Mouse (Mus musculus): ENCODE measurements around the gene Slc12a9. TPM values are rescaled to one million over a fixed set of nuclear protein-coding genes. Genes with fewer than 3 reads are reported as not detected.

Gene Slc12a9
- polyA plus RNA-seq, 1 experiment from 2014 or later = 8.7 TPM

- Histone ChIP-seq H3K36me3 (peaks cover 78% of the 10 kb centered on the region), H3K4me2 (peak within 1 kb of the TSS; percentile 85), H3K9me3 (peaks cover 4% of the 10 kb centered on the region; the same call in 1 of the 2 replicates), H3K4me3 (peak within 1 kb of the TSS; percentile 77), H3K4me1 (peaks cover 57% of the 10 kb centered on the region), H3K27me3 (replicated peaks) (no peaks in the 10 kb centered on the region), H3K9ac (peak within 1 kb of the TSS; percentile 98), H3K27ac (replicated peaks) (peak within 1 kb of the TSS; percentile 97)
- peak; percentile 67 for ATAC-seq (ENCODE audit: extremely low read depth, insufficient number of reproducible peaks, low FRiP score, low TSS enrichment)
- WGBS = under 1% methylated on average over 66 of the region's 72 CpGs
These were observed 26.1 kb downstream of the Slc12a9 start, which contains the start of gene Srrt for GRCm38 (mm10) chr5:137307071-137307912. Srrt (minus strand) TSS chr5:137307674.

- peak overlapping the region; percentile 85 for H3K4me2 ChIP-seq
- peaks cover 4% of the 10 kb centered on the region; the same call in 1 of the 2 replicates for H3K9me3 ChIP-seq
- peak overlapping the region; percentile 77 for H3K4me3 ChIP-seq
- peaks cover 78% of the 10 kb centered on the region for H3K36me3 ChIP-seq
- WGBS = 16% methylated on average over 12 of the region's 12 CpGs
- ATAC-seq (ENCODE audit: extremely low read depth, insufficient number of reproducible peaks, low FRiP score, low TSS enrichment) = no peak
- H3K27me3 ChIP-seq (replicated peaks) = no peaks in the 10 kb centered on the region
- peak overlapping the region; percentile 97 for H3K27ac ChIP-seq (replicated peaks)
- H3K9ac ChIP-seq = peak overlapping the region; percentile 98
- peaks cover 50% of the 10 kb centered on the region for H3K4me1 ChIP-seq
These were observed 26.9 kb downstream of the Slc12a9 start for GRCm38 (mm10) chr5:137306439-137307005.

DNA sequence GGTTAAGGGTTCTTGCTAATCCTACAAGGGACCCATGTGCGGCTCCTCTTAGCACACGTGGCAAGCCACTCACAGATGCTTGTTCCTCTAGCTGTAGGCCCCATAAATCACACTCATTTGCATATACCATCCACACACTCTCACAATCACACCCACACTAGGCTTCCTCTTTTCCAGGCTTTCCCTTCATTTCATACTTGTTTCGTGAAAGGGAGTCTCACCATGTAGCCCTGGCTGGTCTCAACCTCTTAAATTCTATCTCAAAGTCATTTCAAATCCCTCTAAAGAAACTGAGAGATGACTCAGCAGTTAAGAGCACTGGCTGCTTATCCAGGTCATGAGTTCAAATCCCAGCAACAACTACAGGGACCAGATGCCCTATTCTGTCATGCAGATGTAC lies 27.6 kb downstream of the Slc12a9 start:
- 74% methylated on average over 3 of the region's 3 CpGs for WGBS

DNA sequence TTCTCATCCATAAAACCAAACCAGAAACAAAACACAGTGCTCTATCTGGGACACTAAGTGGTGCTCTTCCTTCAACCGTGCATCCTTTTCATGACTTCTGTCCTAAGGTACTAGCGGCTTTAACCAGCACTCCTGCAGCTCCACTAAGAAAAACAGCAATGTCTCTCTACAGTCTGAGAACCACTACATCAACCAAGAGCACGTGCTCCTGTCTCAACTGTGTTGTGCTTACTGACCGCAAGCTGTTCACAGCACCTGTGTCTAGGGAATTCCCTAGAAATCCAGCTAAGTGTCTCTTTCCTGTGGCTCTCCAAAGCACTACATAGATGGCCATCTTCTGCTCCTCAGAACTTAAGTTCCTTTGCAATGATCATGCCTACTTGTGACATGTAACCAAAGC lies 28.6 kb downstream of the Slc12a9 start:
- 61% methylated on average over 4 of the region's 4 CpGs for WGBS
- H3K36me3 ChIP-seq = peaks cover 78% of the 10 kb centered on the region
- ATAC-seq (ENCODE audit: extremely low read depth, insufficient number of reproducible peaks, low FRiP score, low TSS enrichment) = no peak
- H3K4me2 ChIP-seq = peak overlapping the region; percentile 85
- H3K27me3 ChIP-seq (replicated peaks) = no peaks in the 10 kb centered on the region
- no peak overlapping the region for H3K27ac ChIP-seq (replicated peaks)
- peaks cover 4% of the 10 kb centered on the region; the same call in 1 of the 2 replicates for H3K9me3 ChIP-seq
- peak overlapping the region; percentile 77 for H3K4me3 ChIP-seq
- H3K4me1 ChIP-seq = peaks cover 48% of the 10 kb centered on the region
- peak overlapping the region; percentile 98 for H3K9ac ChIP-seq

More for the DNA sequence above, 27.6 kb downstream of the Slc12a9 start:
- Histone ChIP-seq H3K4me2 (peak overlapping the region; percentile 85), H3K27ac (replicated peaks) (no peak overlapping the region), H3K9me3 (peaks cover 4% of the 10 kb centered on the region; the same call in 1 of the 2 replicates), H3K4me1 (peaks cover 48% of the 10 kb centered on the region), H3K4me3 (peak overlapping the region; percentile 77), H3K27me3 (replicated peaks) (no peaks in the 10 kb centered on the region), H3K9ac (peak overlapping the region; percentile 98), H3K36me3 (peaks cover 78% of the 10 kb centered on the region)
- no peak for ATAC-seq (ENCODE audit: extremely low read depth, insufficient number of reproducible peaks, low FRiP score, low TSS enrichment)

DNA sequence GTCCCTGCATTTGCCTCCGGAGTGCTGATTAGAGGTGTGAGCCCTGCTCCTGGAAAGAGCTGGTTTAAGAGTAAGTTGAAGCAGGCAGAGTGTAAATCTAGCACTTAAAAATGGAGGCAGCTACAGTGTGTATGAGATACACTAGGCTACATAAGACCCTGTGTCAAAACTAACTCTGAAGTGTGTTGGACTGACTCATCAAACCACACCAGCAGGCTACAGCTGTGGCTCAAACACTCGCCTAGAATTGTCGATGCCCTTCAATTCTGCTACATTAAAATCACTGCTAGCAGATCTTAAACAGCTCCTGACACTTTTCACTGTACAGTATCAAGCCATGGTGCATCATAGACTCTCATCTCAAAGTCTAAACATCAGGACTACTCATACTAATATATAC lies 29.2 kb downstream of the Slc12a9 start:
- Histone ChIP-seq H3K4me3 (no peak overlapping the region), H3K9me3 (peaks cover 4% of the 10 kb centered on the region; the same call in 1 of the 2 replicates), H3K27ac (replicated peaks) (0 out of 2 replicates have a peak overlapping the region, but pooled peaks have one; percentile 12), H3K4me2 (peak overlapping the region; percentile 85), H3K9ac (0 out of 2 replicates have a peak overlapping the region, but pooled peaks have one; percentile 98), H3K36me3 (peaks cover 78% of the 10 kb centered on the region), H3K27me3 (replicated peaks) (no peaks in the 10 kb centered on the region), H3K4me1 (peaks cover 48% of the 10 kb centered on the region)
- WGBS = 66% methylated on average over 3 of the region's 3 CpGs
- no peak for ATAC-seq (ENCODE audit: extremely low read depth, insufficient number of reproducible peaks, low FRiP score, low TSS enrichment)

GRCm38 (mm10) chr5:137303609-137304008 lies 29.8 kb downstream of the Slc12a9 start:
- Histone ChIP-seq H3K9me3 (peaks cover 2% of the 10 kb centered on the region; the same call in 1 of the 2 replicates), H3K27ac (replicated peaks) (0 out of 2 replicates have a peak overlapping the region, but pooled peaks have one; percentile 12), H3K9ac (peak overlapping the region; percentile 98; the same call in 1 of the 2 replicates), H3K4me1 (peaks cover 48% of the 10 kb centered on the region), H3K27me3 (replicated peaks) (no peaks in the 10 kb centered on the region), H3K36me3 (peaks cover 78% of the 10 kb centered on the region), H3K4me2 (peak overlapping the region; percentile 85; the same call in 1 of the 2 replicates), H3K4me3 (no peak overlapping the region)
- no peak for ATAC-seq (ENCODE audit: extremely low read depth, insufficient number of reproducible peaks, low FRiP score, low TSS enrichment)
- WGBS = 26% methylated on average over 4 of the region's 4 CpGs

DNA sequence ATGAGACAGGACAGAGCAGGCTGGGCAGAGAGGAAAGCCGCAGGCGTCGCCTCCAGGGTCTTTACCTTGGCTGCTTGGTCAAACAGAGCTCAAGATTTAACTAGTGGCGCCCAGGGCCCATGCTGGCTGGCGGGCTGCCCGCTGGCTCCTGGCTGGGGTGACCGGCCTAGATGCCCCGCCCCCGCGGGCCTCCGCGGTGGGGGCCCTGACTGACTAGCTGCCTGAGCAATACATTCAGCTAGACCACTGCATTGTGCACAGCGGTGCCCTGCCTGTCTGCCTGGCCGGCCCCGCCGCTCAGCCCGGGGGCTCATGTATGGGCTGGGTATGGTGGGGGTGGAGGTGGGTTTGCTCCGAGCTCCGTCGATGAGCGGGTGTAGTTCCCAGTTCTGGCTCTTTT lies 32.1 kb downstream of the Slc12a9 start:
- Histone ChIP-seq H3K9me3 (no peaks in the 10 kb centered on the region), H3K9ac (no peak overlapping the region), H3K4me2 (no peak overlapping the region), H3K4me1 (peaks cover 35% of the 10 kb centered on the region), H3K36me3 (peaks cover 97% of the 10 kb centered on the region), H3K27ac (replicated peaks) (no peak overlapping the region), H3K27me3 (replicated peaks) (no peaks in the 10 kb centered on the region), H3K4me3 (no peak overlapping the region)
- ATAC-seq (ENCODE audit: extremely low read depth, insufficient number of reproducible peaks, low FRiP score, low TSS enrichment) = no peak
- WGBS = 86% methylated on average over 21 of the region's 21 CpGs

DNA sequence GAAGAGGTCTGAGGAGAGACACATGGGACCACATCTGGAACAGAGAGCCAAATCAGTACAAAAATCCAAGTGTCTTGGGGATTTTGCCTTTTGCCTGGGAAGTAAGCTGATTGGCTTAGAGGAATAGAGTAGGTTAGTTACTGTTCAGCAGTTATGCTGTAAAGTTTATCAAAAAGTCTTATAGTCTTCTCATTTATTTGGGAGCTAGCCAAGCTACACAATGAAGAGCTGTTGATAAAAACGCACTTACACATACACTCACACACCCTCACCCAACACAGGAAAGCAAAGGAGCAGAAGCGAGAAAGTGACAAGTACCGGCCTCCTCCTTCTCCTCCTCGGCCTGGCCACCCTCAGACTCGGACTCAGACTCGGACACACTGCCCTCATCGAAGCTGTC lies 34.2 kb downstream of the Slc12a9 start:
- WGBS = 57% methylated on average over 7 of the region's 7 CpGs
- Histone ChIP-seq H3K4me1 (peaks cover 30% of the 10 kb centered on the region), H3K27me3 (replicated peaks) (no peaks in the 10 kb centered on the region), H3K9me3 (no peaks in the 10 kb centered on the region), H3K9ac (0 out of 2 replicates have a peak overlapping the region, but pooled peaks have one; percentile 40), H3K4me2 (no peak overlapping the region), H3K4me3 (no peak overlapping the region), H3K27ac (replicated peaks) (no peak overlapping the region), H3K36me3 (peaks cover 93% of the 10 kb centered on the region)
- no peak for ATAC-seq (ENCODE audit: extremely low read depth, insufficient number of reproducible peaks, low FRiP score, low TSS enrichment)

DNA sequence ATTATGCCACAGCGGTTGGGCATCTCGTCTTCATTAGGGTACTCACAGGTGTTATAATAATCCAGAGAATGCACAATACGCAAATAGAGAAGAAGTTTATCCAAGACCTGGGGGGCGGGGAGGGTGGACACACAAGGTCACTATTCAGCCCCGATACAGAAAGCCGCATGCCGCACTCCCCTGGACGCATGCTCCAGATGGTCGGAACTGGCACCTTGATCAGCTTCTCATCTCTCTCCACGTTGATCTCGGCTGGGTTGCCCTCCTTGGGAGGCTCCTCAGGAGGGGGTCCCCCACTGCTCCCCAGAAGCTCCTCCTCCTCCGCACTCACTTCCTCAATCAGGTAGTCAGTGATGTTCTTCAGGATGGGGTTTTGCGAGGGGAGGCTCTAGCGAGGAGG lies 36.3 kb downstream of the Slc12a9 start:
- H3K4me2 ChIP-seq = no peak overlapping the region
- H3K27ac ChIP-seq (replicated peaks) = no peak overlapping the region
- ATAC-seq (ENCODE audit: extremely low read depth, insufficient number of reproducible peaks, low FRiP score, low TSS enrichment) = no peak
- H3K36me3 ChIP-seq = peaks cover 71% of the 10 kb centered on the region
- peaks cover 7% of the 10 kb centered on the region for H3K27me3 ChIP-seq (replicated peaks)
- H3K9ac ChIP-seq = no peak overlapping the region
- WGBS = 90% methylated on average over 14 of the region's 14 CpGs
- no peak overlapping the region for H3K4me3 ChIP-seq
- peaks cover 31% of the 10 kb centered on the region for H3K4me1 ChIP-seq
- no peaks in the 10 kb centered on the region for H3K9me3 ChIP-seq

GRCm38 (mm10) chr5:137295712-137296111 lies 37.7 kb downstream of the Slc12a9 start:
- ATAC-seq (ENCODE audit: extremely low read depth, insufficient number of reproducible peaks, low FRiP score, low TSS enrichment) = no peak
- Histone ChIP-seq H3K4me1 (peaks cover 28% of the 10 kb centered on the region), H3K9ac (no peak overlapping the region; the same call in 1 of the 2 replicates), H3K36me3 (peaks cover 57% of the 10 kb centered on the region), H3K27me3 (replicated peaks) (peaks cover 19% of the 10 kb centered on the region), H3K4me3 (no peak overlapping the region), H3K27ac (replicated peaks) (no peak overlapping the region), H3K4me2 (peak overlapping the region; percentile 100; the same call in 1 of the 2 replicates), H3K9me3 (no peaks in the 10 kb centered on the region)
- WGBS = 90% methylated on average over 15 of the region's 15 CpGs

DNA sequence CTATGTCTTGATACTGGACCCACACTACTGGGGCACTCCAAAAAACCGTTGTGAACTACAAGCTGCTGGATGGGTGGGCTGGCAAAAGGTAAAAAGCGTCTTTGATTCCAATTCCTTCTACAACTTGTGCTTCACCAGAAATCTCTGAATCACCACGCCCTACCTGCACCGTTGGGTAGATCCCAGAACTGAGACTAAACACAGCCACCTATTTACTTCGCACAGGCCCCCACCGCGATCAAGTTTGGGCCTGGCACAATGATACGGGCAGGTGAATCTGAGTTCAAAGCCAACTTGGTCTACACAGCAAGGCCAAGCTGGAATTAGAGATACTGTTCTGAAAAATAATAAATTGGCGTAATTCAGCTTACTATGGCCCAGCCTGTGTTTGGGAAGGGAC lies 38.1 kb downstream of the Slc12a9 start:
- peak overlapping the region; percentile 70 for H3K4me3 ChIP-seq
- H3K9ac ChIP-seq = peak overlapping the region; percentile 88
- peak overlapping the region; percentile 94; the same call in 1 of the 2 replicates for H3K27ac ChIP-seq (replicated peaks)
- no peak for ATAC-seq (ENCODE audit: extremely low read depth, insufficient number of reproducible peaks, low FRiP score, low TSS enrichment)
- peak overlapping the region; percentile 100 for H3K4me2 ChIP-seq
- peaks cover 53% of the 10 kb centered on the region for H3K36me3 ChIP-seq
- H3K27me3 ChIP-seq (replicated peaks) = peaks cover 24% of the 10 kb centered on the region
- H3K4me1 ChIP-seq = peaks cover 32% of the 10 kb centered on the region
- 76% methylated on average over 9 of the region's 9 CpGs for WGBS
- H3K9me3 ChIP-seq = no peaks in the 10 kb centered on the region
